In the genomic region with DNA sequence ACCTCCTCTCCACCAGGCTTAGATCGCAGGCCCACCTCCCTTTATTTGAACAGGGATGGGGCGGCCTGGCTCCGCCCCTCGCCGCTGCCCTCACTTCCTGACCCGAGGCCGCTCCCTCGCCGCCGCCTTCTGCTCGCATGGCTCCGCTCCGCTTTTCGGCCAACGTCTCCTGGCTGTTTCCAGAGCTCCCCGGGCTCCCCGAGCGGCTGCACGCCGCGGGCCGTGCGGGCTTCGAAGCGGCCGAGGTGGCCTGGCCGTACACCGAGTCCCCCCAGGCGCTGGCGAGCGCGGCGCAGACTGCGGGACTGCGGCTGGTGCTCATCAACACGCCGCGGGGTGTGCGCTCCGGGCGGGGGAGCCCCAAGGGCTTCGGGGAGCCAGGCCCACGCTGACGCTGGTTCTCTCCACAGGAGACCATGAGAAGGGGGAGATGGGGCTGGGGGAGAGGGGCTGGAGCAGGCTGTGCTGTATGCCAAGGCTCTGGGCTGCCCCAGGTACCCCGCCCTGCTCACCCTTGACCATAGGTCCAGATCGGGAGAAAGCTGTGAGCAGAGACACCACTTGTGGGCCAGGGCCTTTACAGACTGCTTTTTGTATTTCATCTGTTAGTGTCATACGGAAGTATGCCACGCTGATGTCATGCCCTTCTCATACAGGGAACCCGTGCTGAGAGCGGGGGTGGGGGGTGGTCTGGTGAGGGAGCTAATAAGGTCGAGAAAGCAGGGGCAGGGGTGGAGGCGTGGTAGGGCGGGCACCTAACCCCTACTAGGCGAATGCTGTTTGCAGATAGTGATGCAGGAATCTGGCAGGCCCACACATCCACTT, we compare ENCODE assay signal across 8 mouse cellular contexts. TPM values are rescaled to one million over a fixed set of nuclear protein-coding genes. Genes with fewer than 3 reads are reported as not detected.
DNase-seq lines count a peak whose midpoint lies in the region; ATAC-seq and TF ChIP-seq lines count a peak whose summit lies in the region.

No protein-coding gene starts in this region.

- peak overlapping the region; percentile 69 for H3K4me3 ChIP-seq in embryonic facial prominence, embryonic 12.5 days
- peak overlapping the region; percentile 86 for H3K4me3 ChIP-seq in heart, adult 2 months
- H3K4me3 ChIP-seq in limb, embryonic 15.5 days, result peak overlapping the region; percentile 73
- H3K4me3 ChIP-seq in midbrain, embryonic 15.5 days, result peak overlapping the region; percentile 57
- H3K4me3 ChIP-seq in spleen, adult 2 months (ENCODE audit: extremely low read depth, insufficient read depth, insufficient read length), result peak overlapping the region; percentile 76

- H3K9me3 ChIP-seq in embryonic facial prominence, embryonic 12.5 days, result no peaks in the 10 kb centered on the region
- H3K9me3 ChIP-seq in limb, embryonic 15.5 days, result no peaks in the 10 kb centered on the region
- H3K9me3 ChIP-seq in midbrain, embryonic 15.5 days, result no peaks in the 10 kb centered on the region

- peak; percentile 68 for ATAC-seq in embryonic facial prominence, embryonic 12.5 days (ENCODE audit: insufficient number of reproducible peaks, insufficient read depth, low FRiP score, low TSS enrichment)
- peak; percentile 80 for ATAC-seq in limb, embryonic 15.5 days (ENCODE audit: insufficient number of reproducible peaks, low FRiP score, low TSS enrichment, low read depth)
- ATAC-seq in midbrain, embryonic 15.5 days (replicated peaks), result peak; percentile 88

- no peak for TF ChIP-seq EP300 in heart, adult 2 months (IDR thresholded peaks at IDR 0.05; ENCODE audit: insufficient read depth, low read depth, low read length)

- peak; percentile 66 to 68 for DNase-seq in B cell, adult 2 months
- DNase-seq in adrenal gland, postnatal 36 days, result peak; percentile 84 to 86
- DNase-seq in heart, adult 2 months, result peak; percentile 84 to 85
- DNase-seq in kidney, adult 18-20 months, result peak; percentile 87
- DNase-seq in spleen, adult 2 months (ENCODE audit: low read depth in 1 of 2, low spot score in 2 of 2), result peak in 1 of 2 experiments; percentile 63

- H3K27me3 ChIP-seq in embryonic facial prominence, embryonic 12.5 days, result no peaks in the 10 kb centered on the region
- H3K27me3 ChIP-seq in heart, adult 2 months (ENCODE audit: control insufficient read depth, insufficient read depth, low read length), result no peaks in the 10 kb centered on the region
- no peaks in the 10 kb centered on the region for H3K27me3 ChIP-seq in limb, embryonic 15.5 days
- no peaks in the 10 kb centered on the region for H3K27me3 ChIP-seq in midbrain, embryonic 15.5 days (replicated peaks)
- H3K27me3 ChIP-seq in spleen, adult 2 months (ENCODE audit: control insufficient read depth, insufficient read depth, low read length), result no peaks in the 10 kb centered on the region

- 1% methylated on average over 54 of the region's 54 CpGs for WGBS in embryonic facial prominence, embryonic 12.5 days
- 3% methylated on average over 54 of the region's 54 CpGs for WGBS in heart, adult 2 months
- WGBS in limb, embryonic 15.5 days, result 1% methylated on average over 54 of the region's 54 CpGs
- 1% methylated on average over 54 of the region's 54 CpGs for WGBS in midbrain, embryonic 15.5 days
- 3% methylated on average over 54 of the region's 54 CpGs for WGBS in spleen, adult 2 months

- intact Hi-C loops in heart, adult 2 months (cut with DNase I), result no loop called here

- peak; percentile 53; the same call in 1 of the 2 replicates for TF ChIP-seq POLR2A in heart, adult 2 months (IDR thresholded peaks at IDR 0.05; ENCODE audit: insufficient read depth, low read depth, low read length)
- no peak; the same call in 1 of the 2 replicates for TF ChIP-seq POLR2A in spleen, adult 2 months (IDR thresholded peaks at IDR 0.05; ENCODE audit: low read depth, low read length)

- peak overlapping the region; percentile 93 for H3K4me2 ChIP-seq in embryonic facial prominence, embryonic 12.5 days (replicated peaks)
- H3K4me2 ChIP-seq in limb, embryonic 15.5 days, result peak overlapping the region; percentile 91
- H3K4me2 ChIP-seq in midbrain, embryonic 15.5 days, result peak overlapping the region; percentile 87

- no peak for TF ChIP-seq CTCF in heart, adult 2 months (IDR thresholded peaks at IDR 0.05)
- TF ChIP-seq CTCF in spleen, adult 2 months (IDR thresholded peaks at IDR 0.05; ENCODE audit: extremely low read depth, insufficient read depth, insufficient read length, insufficient replicate concordance), result no peak

- peaks cover 36% of the 10 kb centered on the region for H3K36me3 ChIP-seq in embryonic facial prominence, embryonic 12.5 days
- H3K36me3 ChIP-seq in heart, adult 2 months (ENCODE audit: control insufficient read depth, insufficient read depth, low read length), result no peaks in the 10 kb centered on the region
- H3K36me3 ChIP-seq in limb, embryonic 15.5 days, result peaks cover 34% of the 10 kb centered on the region
- peaks cover 23% of the 10 kb centered on the region for H3K36me3 ChIP-seq in midbrain, embryonic 15.5 days (replicated peaks)
- H3K36me3 ChIP-seq in spleen, adult 2 months (ENCODE audit: control insufficient read depth, insufficient read depth, low read length), result peaks cover 15% of the 10 kb centered on the region

- peak overlapping the region; percentile 82 for H3K9ac ChIP-seq in embryonic facial prominence, embryonic 12.5 days
- peak overlapping the region; percentile 77 for H3K9ac ChIP-seq in heart, adult 2 months (ENCODE audit: low read depth, low read length)
- peak overlapping the region; percentile 82 for H3K9ac ChIP-seq in limb, embryonic 15.5 days
- peak overlapping the region; percentile 75 for H3K9ac ChIP-seq in midbrain, embryonic 15.5 days

- peak overlapping the region; percentile 91 for H3K27ac ChIP-seq in embryonic facial prominence, embryonic 12.5 days
- H3K27ac ChIP-seq in heart, adult 2 months, result peak overlapping the region; percentile 82
- H3K27ac ChIP-seq in limb, embryonic 15.5 days, result peak overlapping the region; percentile 90
- peak overlapping the region; percentile 91 for H3K27ac ChIP-seq in midbrain, embryonic 15.5 days
- peak overlapping the region; percentile 50 for H3K27ac ChIP-seq in spleen, adult 2 months (ENCODE audit: insufficient read depth, low read length)

- peaks cover 12% of the 10 kb centered on the region for H3K4me1 ChIP-seq in embryonic facial prominence, embryonic 12.5 days
- peaks cover 1% of the 10 kb centered on the region for H3K4me1 ChIP-seq in heart, adult 2 months (ENCODE audit: control insufficient read depth, insufficient read depth, low read length)
- H3K4me1 ChIP-seq in limb, embryonic 15.5 days, result peaks cover 16% of the 10 kb centered on the region
- peaks cover 12% of the 10 kb centered on the region for H3K4me1 ChIP-seq in midbrain, embryonic 15.5 days
- peaks cover 4% of the 10 kb centered on the region; the same call in 1 of the 2 replicates for H3K4me1 ChIP-seq in spleen, adult 2 months (ENCODE audit: control insufficient read depth, insufficient read depth, insufficient read length)

- H3K79me2 ChIP-seq in heart, adult 2 months (replicated peaks; ENCODE audit: control insufficient read depth, insufficient read depth, low read length), result no peaks in the 10 kb centered on the region

RNA-seq across cellular contexts. Expression of a gene that starts 49.0 kb away (rescaled TPM):
- total RNA-seq in adrenal gland, postnatal 36 days (2021), result 10 to 100 TPM; 20.0 to 21.6 TPM
- 11.1 and 11.3 TPM in 2 replicates for polyA plus RNA-seq in embryonic facial prominence, embryonic 12.5 days (2016; fragmentation: Nextera tagmentation; extraction: Ambion mirVana)
- total RNA-seq in heart, adult 2 months (2021), result 10 to 100 TPM; 10.1 to 11.1 TPM
- polyA plus RNA-seq in heart, adult 2 months (2012; rRNA removed), result 15.3 and 15.5 TPM in 2 replicates
- 5.6 and 7.9 TPM in 2 replicates for polyA plus RNA-seq in limb, embryonic 15.5 days (2015; fragmentation: Nextera tagmentation; extraction: Ambion mirVana)
- polyA plus RNA-seq in midbrain, embryonic 15.5 days (2015; fragmentation: Nextera tagmentation; extraction: Ambion mirVana), result 11.1 and 11.5 TPM in 2 replicates
- 47.0 and 48.1 TPM in 2 replicates for polyA plus RNA-seq in spleen, adult 2 months (2012; rRNA removed)

RNA-seq across cellular contexts. Expression of a gene that starts 49.0 kb away (rescaled TPM):
- 10 to 100 TPM; 69.6 to 74.0 TPM for total RNA-seq in adrenal gland, postnatal 36 days (2021)
- polyA plus RNA-seq in embryonic facial prominence, embryonic 12.5 days (2016; fragmentation: Nextera tagmentation; extraction: Ambion mirVana), result 125 TPM in 2 replicates
- total RNA-seq in heart, adult 2 months (2021), result 10 to 100 TPM; 41.0 to 42.5 TPM
- 19.0 and 20.8 TPM in 2 replicates for polyA plus RNA-seq in heart, adult 2 months (2012; rRNA removed)
- 103 and 106 TPM in 2 replicates for polyA plus RNA-seq in limb, embryonic 15.5 days (2015; fragmentation: Nextera tagmentation; extraction: Ambion mirVana)
- 96.5 and 96.7 TPM in 2 replicates for polyA plus RNA-seq in midbrain, embryonic 15.5 days (2015; fragmentation: Nextera tagmentation; extraction: Ambion mirVana)
- 18.1 and 21.8 TPM in 2 replicates for polyA plus RNA-seq in spleen, adult 2 months (2012; rRNA removed)
